Mouse (Mus musculus) megakaryocyte progenitor cell, adult 5-6 weeks (primary cell): ENCODE measurements around the gene Spin2c. TPM values are rescaled to one million over a fixed set of nuclear protein-coding genes. Genes with fewer than 3 reads are reported as not detected.
A peak's percentile ranks its signal among the peaks of the same experiment; 100 is the strongest.

Experiments
- ATAC-seq: replicated peaks from 2 replicates; pipeline ENCODE4 v1.8.0; 2016; ENCODE audit warnings: mild to moderate bottlenecking, moderate TSS enrichment, inconsistent platforms; ENCODE audit not compliant: poor library complexity
- total RNA-seq, 2 experiments: library from RNA; stranded (forward) in 1 of 2; stranded (reverse) in 1 of 2; fragments of 157-497, 149-512 nt in 1 of 2; fragments of 200-1000 nt in 1 of 2; gene quantifications; 2 replicates each; pipeline versions ENCODE4 v1.2.3 to v1.2.4; 2015 to 2017

Gene Spin2c
- not detected in 2 replicates for total RNA-seq (2015)
- 0.44 TPM in 1 of 2 replicates, not detected in the other for total RNA-seq (2017)

- peak; percentile 83 for ATAC-seq
Observed at GRCm38 (mm10) chrX:153831951-153832561, at the start of gene Spin2c. Gene Spin2c, plus strand, starts transcription at chrX:153832225.

GRCm38 (mm10) chrX:153832606-153833005 is 581 bp downstream of the Spin2c start:
- peak; percentile 17; the same call in 1 of the 2 replicates for ATAC-seq

Other genes starting within 250 kb of the Spin2c start
- 1.7 TPM in 2 replicates for gene Kctd12b, start 135.8 kb upstream of the Spin2c start, total RNA-seq (2015)
- gene Kctd12b, start 135.8 kb upstream of the Spin2c start, total RNA-seq (2017) = 1.8 and 1.9 TPM in 2 replicates
- gene Nbdy, start 108.6 kb upstream of the Spin2c start, total RNA-seq (2015) = 63.4 and 84.6 TPM in 2 replicates
- 30.4 and 39.1 TPM in 2 replicates for gene Nbdy, start 108.6 kb upstream of the Spin2c start, total RNA-seq (2017)
- not detected in 2 replicates for gene Samt1, start 180.4 kb downstream of the Spin2c start, total RNA-seq (2015)
- gene Samt1, start 180.4 kb downstream of the Spin2c start, total RNA-seq (2017) = not detected in 2 replicates
- gene 4921511M17Rik, start 201.6 kb downstream of the Spin2c start, total RNA-seq (2015) = not detected in 2 replicates
- gene 4921511M17Rik, start 201.6 kb downstream of the Spin2c start, total RNA-seq (2017) = not detected in 2 replicates
- gene Gm10057, start 222.8 kb downstream of the Spin2c start, total RNA-seq (2015) = not detected in 2 replicates
- not detected in 2 replicates for gene Gm10057, start 222.8 kb downstream of the Spin2c start, total RNA-seq (2017)